Mouse (Mus musculus): ENCODE measurements around the gene Fmo4.

DNA sequence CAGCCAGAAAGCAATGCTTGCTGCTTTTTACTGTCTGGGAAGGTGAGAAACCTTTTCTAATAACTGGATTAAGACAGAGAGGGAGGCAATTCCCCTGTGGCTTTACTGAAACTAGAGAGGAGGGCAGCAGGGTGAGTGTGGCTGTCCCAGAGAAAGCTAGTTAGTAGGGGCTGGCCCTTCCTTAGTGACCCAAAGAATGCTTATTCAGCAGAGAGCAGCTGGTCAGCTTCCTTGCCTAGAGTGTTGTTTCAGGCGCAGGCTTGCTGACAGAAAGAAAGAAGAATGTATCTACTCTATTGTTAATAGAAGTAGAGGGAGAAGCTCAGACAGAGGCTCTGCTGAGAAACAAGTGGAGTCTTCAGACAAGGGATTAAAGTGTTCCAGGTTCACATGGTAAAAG is 48.6 kb upstream of the Fmo4 start:
- TF ChIP-seq POLR2A (IDR thresholded peaks at IDR 0.05; ENCODE audit: insufficient read depth, low read length) (no peak), CTCF (IDR thresholded peaks at IDR 0.05; ENCODE audit: low read depth, low read length) (no peak)
